Mouse (Mus musculus) neural tube, embryonic 15.5 days (tissue): ENCODE measurements around the gene Nsmce3. TPM values are rescaled to one million over a fixed set of nuclear protein-coding genes. Genes with fewer than 3 reads are reported as not detected.

Source experiments
- ATAC-seq: fragments of 200-750 bp; cut with Nextera tagmentation; 2 replicates; pipeline ENCODE4 v1.8.0; 2017; ENCODE audit warnings: mild to moderate bottlenecking, moderate TSS enrichment, moderate library complexity; ENCODE audit not compliant: low FRiP score
- H3K27ac ChIP-seq: fragments of 300-500 bp; sonication (generic); replicated peaks from 2 replicates; pipeline ENCODE4 v1.5.1; 2015; ENCODE audit warnings: mild to moderate bottlenecking, inconsistent platforms
- H3K27me3 ChIP-seq: fragments of 300-500 bp; sonication (generic); replicated peaks from 2 replicates; pipeline ENCODE4 v1.6.1; 2015; ENCODE audit warnings: inconsistent platforms
- H3K36me3 ChIP-seq: fragments of 300-500 bp; sonication (generic); 2 replicates; pipeline ENCODE4 v1.6.1; 2015; ENCODE audit warnings: inconsistent platforms
- H3K4me1 ChIP-seq: fragments of 300-500 bp; sonication (generic); 2 replicates; pipeline ENCODE4 v1.6.1; 2015; ENCODE audit warnings: inconsistent platforms
- H3K4me2 ChIP-seq: fragments of 300-500 bp; sonication (generic); 2 replicates; pipeline ENCODE4 v1.6.1; 2015; ENCODE audit warnings: inconsistent platforms, mild to moderate bottlenecking, moderate library complexity
- H3K4me3 ChIP-seq: fragments of 300-500 bp; sonication (generic); replicated peaks from 2 replicates; pipeline ENCODE4 v1.5.1; 2015; ENCODE audit warnings: mild to moderate bottlenecking, inconsistent platforms
- H3K9ac ChIP-seq: fragments of 300-500 bp; sonication (generic); replicated peaks from 2 replicates; pipeline ENCODE4 v1.6.1; 2015; ENCODE audit warnings: mild to moderate bottlenecking, inconsistent platforms
- H3K9me3 ChIP-seq: fragments of 300-500 bp; sonication (generic); replicated peaks from 2 replicates; pipeline ENCODE4 v1.6.1; 2016; ENCODE audit warnings: inconsistent platforms
- WGBS: fragments of 180-500 bp; shearing (Covaris S2); methylation state at CpG from one replicate; pipeline ENCODE4 v1.1.7; 2015; ENCODE audit warnings: mixed read lengths; 5-methylcytosine and 5-hydroxymethylcytosine counted together
- polyA plus RNA-seq: library from polyadenylated mRNA; unstranded; fragments of >200 nt; fragmentation: Nextera tagmentation; extraction: Ambion mirVana; gene quantifications from 2 replicates; pipeline ENCODE4 v1.2.1, GENCODE M21; 2015

Gene Nsmce3
- polyA plus RNA-seq, 1 experiment from 2014 or later, result 10.0 TPM

- Histone ChIP-seq H3K4me2 (no peak overlapping the region), H3K9ac (no peak overlapping the region), H3K27ac (no peak overlapping the region), H3K4me3 (no peak overlapping the region), H3K36me3 (no peaks in the 10 kb centered on the region), H3K27me3 (no peaks in the 10 kb centered on the region), H3K4me1 (peaks cover 12% of the 10 kb centered on the region), H3K9me3 (no peaks in the 10 kb centered on the region)
- WGBS, result 77% methylated on average over 3 of the region's 3 CpGs
- no peak for ATAC-seq
Observed at GRCm38 (mm10) chr7:64891139-64891538, 18.3 kb upstream of the Nsmce3 start.

GRCm38 (mm10) chr7:64889919-64890318 lies 17.1 kb upstream of the Nsmce3 start:
- no peak overlapping the region for H3K27ac ChIP-seq
- no peak overlapping the region for H3K4me2 ChIP-seq
- no peaks in the 10 kb centered on the region for H3K36me3 ChIP-seq
- no peak overlapping the region for H3K4me3 ChIP-seq
- 0 out of 2 replicates have a peak, but pooled peaks cover 2% of the 10 kb centered on the region for H3K4me1 ChIP-seq
- no peak overlapping the region for H3K9ac ChIP-seq
- 66% methylated on average over 9 of the region's 9 CpGs for WGBS
- peak; percentile 62 for ATAC-seq
- H3K9me3 ChIP-seq, result no peaks in the 10 kb centered on the region
- no peaks in the 10 kb centered on the region for H3K27me3 ChIP-seq

GRCm38 (mm10) chr7:64884187-64884862 lies 11.5 kb upstream of the Nsmce3 start:
- H3K9me3 ChIP-seq, result no peaks in the 10 kb centered on the region
- H3K4me3 ChIP-seq, result no peak overlapping the region
- no peak overlapping the region for H3K9ac ChIP-seq
- H3K27me3 ChIP-seq, result no peaks in the 10 kb centered on the region
- H3K27ac ChIP-seq, result no peak overlapping the region
- H3K4me2 ChIP-seq, result no peak overlapping the region
- ATAC-seq, result peak; percentile 69
- WGBS, result 49% methylated on average over 11 of the region's 11 CpGs
- no peaks in the 10 kb centered on the region for H3K36me3 ChIP-seq
- peaks cover 8% of the 10 kb centered on the region for H3K4me1 ChIP-seq

- no peak for ATAC-seq
- Histone ChIP-seq H3K27me3 (no peaks in the 10 kb centered on the region), H3K4me1 (peaks cover 8% of the 10 kb centered on the region), H3K36me3 (no peaks in the 10 kb centered on the region), H3K9me3 (no peaks in the 10 kb centered on the region), H3K4me3 (no peak overlapping the region), H3K4me2 (no peak overlapping the region), H3K27ac (no peak overlapping the region), H3K9ac (no peak overlapping the region)
- 71% methylated on average over 6 of the region's 6 CpGs for WGBS
Observed at GRCm38 (mm10) chr7:64882243-64882642, 9.4 kb upstream of the Nsmce3 start.

- 86% methylated on average over 7 of the region's 7 CpGs for WGBS
- H3K27me3 ChIP-seq, result no peaks in the 10 kb centered on the region
- no peak overlapping the region for H3K4me2 ChIP-seq
Observed at GRCm38 (mm10) chr7:64881387-64881786, 8.6 kb upstream of the Nsmce3 start.

GRCm38 (mm10) chr7:64880415-64880814 lies 7.6 kb upstream of the Nsmce3 start:
- no peak overlapping the region for H3K4me2 ChIP-seq
- WGBS, result 84% methylated on average over 5 of the region's 5 CpGs
- ATAC-seq, result no peak

More at GRCm38 (mm10) chr7:64881387-64881786, 8.6 kb upstream of the Nsmce3 start:
- Histone ChIP-seq H3K9me3 (no peaks in the 10 kb centered on the region), H3K4me1 (peaks cover 8% of the 10 kb centered on the region), H3K4me3 (no peak overlapping the region), H3K9ac (no peak overlapping the region), H3K27ac (no peak overlapping the region), H3K36me3 (no peaks in the 10 kb centered on the region)
- no peak for ATAC-seq

GRCm38 (mm10) chr7:64874941-64875340 lies 2.1 kb upstream of the Nsmce3 start:
- ATAC-seq, result no peak
- Histone ChIP-seq H3K27ac (no peak overlapping the region), H3K27me3 (no peaks in the 10 kb centered on the region), H3K4me1 (peaks cover 22% of the 10 kb centered on the region), H3K9ac (no peak overlapping the region), H3K4me3 (no peak overlapping the region), H3K4me2 (no peak overlapping the region), H3K36me3 (no peaks in the 10 kb centered on the region), H3K9me3 (no peaks in the 10 kb centered on the region)
- 90% methylated on average over 4 of the region's 4 CpGs for WGBS

More at GRCm38 (mm10) chr7:64880415-64880814, 7.6 kb upstream of the Nsmce3 start:
- Histone ChIP-seq H3K36me3 (no peaks in the 10 kb centered on the region), H3K9ac (no peak overlapping the region), H3K4me1 (peaks cover 8% of the 10 kb centered on the region), H3K27me3 (no peaks in the 10 kb centered on the region), H3K27ac (no peak overlapping the region), H3K9me3 (no peaks in the 10 kb centered on the region), H3K4me3 (no peak overlapping the region)

GRCm38 (mm10) chr7:64873266-64873665 lies 469 bp upstream of the Nsmce3 start:
- H3K9me3 ChIP-seq, result no peaks in the 10 kb centered on the region
- H3K9ac ChIP-seq, result 0 out of 2 replicates have a peak overlapping the region, but pooled peaks have one; percentile 20
- peak overlapping the region; percentile 96 for H3K4me3 ChIP-seq
- H3K27me3 ChIP-seq, result no peaks in the 10 kb centered on the region
- H3K4me2 ChIP-seq, result peak overlapping the region; percentile 88
- H3K36me3 ChIP-seq, result no peaks in the 10 kb centered on the region
- WGBS, result 34% methylated on average over 11 of the region's 11 CpGs
- peak; percentile 46; the same call in 1 of the 2 replicates for ATAC-seq
- peak overlapping the region; percentile 97 for H3K27ac ChIP-seq
- H3K4me1 ChIP-seq, result peaks cover 37% of the 10 kb centered on the region

GRCm38 (mm10) chr7:64871987-64872742 lies 632 bp downstream of the Nsmce3 start:
- H3K9me3 ChIP-seq, result no peaks in the 10 kb centered on the region
- no peak; the same call in 1 of the 2 replicates for ATAC-seq
- under 1% methylated on average over 33 of the region's 33 CpGs for WGBS
- peak overlapping the region; percentile 88 for H3K4me2 ChIP-seq
- H3K36me3 ChIP-seq, result no peaks in the 10 kb centered on the region
- H3K27me3 ChIP-seq, result no peaks in the 10 kb centered on the region
- H3K4me3 ChIP-seq, result peak overlapping the region; percentile 96
- peaks cover 37% of the 10 kb centered on the region for H3K4me1 ChIP-seq
- H3K27ac ChIP-seq, result peak overlapping the region; percentile 97
- H3K9ac ChIP-seq, result peak overlapping the region; percentile 93

- Histone ChIP-seq H3K4me1 (peaks cover 37% of the 10 kb centered on the region), H3K36me3 (no peaks in the 10 kb centered on the region), H3K4me2 (peak overlapping the region; percentile 88), H3K9ac (no peak overlapping the region), H3K27ac (no peak overlapping the region), H3K27me3 (no peaks in the 10 kb centered on the region), H3K4me3 (no peak overlapping the region), H3K9me3 (no peaks in the 10 kb centered on the region)
- ATAC-seq, result no peak
- WGBS, result 65% methylated on average over 6 of the region's 6 CpGs
Observed at GRCm38 (mm10) chr7:64869549-64870065, 3.2 kb downstream of the Nsmce3 start.

- no peaks in the 10 kb centered on the region for H3K27me3 ChIP-seq
- H3K4me3 ChIP-seq, result no peak overlapping the region
- H3K9me3 ChIP-seq, result no peaks in the 10 kb centered on the region
- H3K4me2 ChIP-seq, result no peak overlapping the region
- WGBS, result 88% methylated on average over 3 of the region's 3 CpGs
- no peak overlapping the region for H3K27ac ChIP-seq
- no peaks in the 10 kb centered on the region for H3K36me3 ChIP-seq
- no peak overlapping the region for H3K9ac ChIP-seq
- ATAC-seq, result no peak
- peaks cover 3% of the 10 kb centered on the region; the same call in 1 of the 2 replicates for H3K4me1 ChIP-seq
Observed at GRCm38 (mm10) chr7:64863538-64863937, 9.3 kb downstream of the Nsmce3 start.

- H3K4me2 ChIP-seq, result no peak overlapping the region
- H3K27me3 ChIP-seq, result no peaks in the 10 kb centered on the region
- H3K27ac ChIP-seq, result no peak overlapping the region
- no peaks in the 10 kb centered on the region for H3K4me1 ChIP-seq
- no peaks in the 10 kb centered on the region for H3K36me3 ChIP-seq
- 87% methylated on average over 3 of the region's 3 CpGs for WGBS
- no peak for ATAC-seq
- no peak overlapping the region for H3K4me3 ChIP-seq
- H3K9ac ChIP-seq, result no peak overlapping the region
- H3K9me3 ChIP-seq, result no peaks in the 10 kb centered on the region
Observed at GRCm38 (mm10) chr7:64862978-64863377, 9.8 kb downstream of the Nsmce3 start.
